Mouse (Mus musculus): ENCODE data around the gene Kntc1.
"Not testable (repeated sequence)": the region's sequence is repeated elsewhere in the genome, so short reads cannot be mapped to it uniquely, and the experiment has no call there.

DNA sequence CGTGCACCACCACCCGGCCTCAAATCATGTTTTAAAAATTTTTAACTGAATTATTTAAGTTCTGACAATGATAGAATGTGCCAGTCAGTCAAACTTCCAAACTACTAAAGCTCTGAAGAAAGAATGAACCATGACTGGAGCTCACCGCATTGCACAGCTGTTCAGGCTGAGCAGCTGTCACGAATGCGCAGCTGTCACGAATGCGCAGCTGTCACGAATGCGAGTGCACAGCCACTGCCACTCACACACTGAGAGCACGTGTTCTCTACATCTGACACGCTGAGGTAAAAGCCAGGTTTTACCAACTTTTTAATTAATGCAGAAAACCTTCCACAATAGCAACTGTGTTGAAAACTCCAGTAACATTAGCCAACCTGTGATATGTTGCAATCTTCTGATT is 16.9 kb downstream of the Kntc1 start:
- not testable (repeated sequence) for TF ChIP-seq CTCF (IDR thresholded peaks at IDR 0.05; ENCODE audit: extremely low read depth, insufficient read length, insufficient replicate concordance, low read depth, low read length); POLR2A (IDR thresholded peaks at IDR 0.05; ENCODE audit: low read depth, low read length)
